Mouse (Mus musculus): ENCODE data around the gene Ccl3. TPM values are rescaled to one million over a fixed set of nuclear protein-coding genes. Genes with fewer than 3 reads are reported as not detected.

Ccl3 gene
- total RNA-seq, 1 experiment from 2014 or later = 25.6 TPM

DNA sequence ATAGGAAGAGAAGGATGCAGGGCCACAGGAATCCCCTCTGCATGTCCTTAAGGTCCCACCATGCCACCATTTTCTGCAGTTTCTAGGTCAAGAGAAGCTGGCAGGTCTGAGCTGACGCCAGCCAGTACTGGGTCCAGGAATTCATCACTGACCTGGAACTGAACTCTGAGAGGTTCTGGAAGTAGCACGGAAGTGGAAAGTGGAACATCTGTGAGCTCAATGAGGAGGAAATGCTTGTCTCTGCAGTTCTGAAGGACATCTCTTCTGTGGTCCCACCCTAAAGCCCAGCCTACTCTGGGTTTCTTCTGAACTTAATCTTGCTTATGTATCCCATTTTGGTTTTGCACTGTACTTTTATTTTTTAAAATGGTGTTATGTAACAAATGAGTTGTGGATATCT, 18.1 kb downstream of the Ccl3 start:
- ATAC-seq (ENCODE audit: extremely low read depth, insufficient number of reproducible peaks, low FRiP score, poor library complexity, severe bottlenecking) = no peak

- no peak for ATAC-seq (ENCODE audit: extremely low read depth, insufficient number of reproducible peaks, low FRiP score, poor library complexity, severe bottlenecking)
These were observed 18.5 kb downstream of the Ccl3 start for GRCm38 (mm10) chr11:83630630-83631029.

GRCm38 (mm10) chr11:83628808-83629207, 20.3 kb downstream of the Ccl3 start:
- peak; percentile 56; the same call in 1 of the 2 replicates for ATAC-seq (ENCODE audit: extremely low read depth, insufficient number of reproducible peaks, low FRiP score, poor library complexity, severe bottlenecking)

GRCm38 (mm10) chr11:83623586-83623985, 25.6 kb downstream of the Ccl3 start:
- no peak for ATAC-seq (ENCODE audit: extremely low read depth, insufficient number of reproducible peaks, low FRiP score, poor library complexity, severe bottlenecking)

- ATAC-seq (ENCODE audit: extremely low read depth, insufficient number of reproducible peaks, low FRiP score, poor library complexity, severe bottlenecking) = no peak
These were observed 30.1 kb downstream of the Ccl3 start for GRCm38 (mm10) chr11:83619037-83619436.

GRCm38 (mm10) chr11:83618238-83618637, 30.9 kb downstream of the Ccl3 start:
- ATAC-seq (ENCODE audit: extremely low read depth, insufficient number of reproducible peaks, low FRiP score, poor library complexity, severe bottlenecking) = no peak

DNA sequence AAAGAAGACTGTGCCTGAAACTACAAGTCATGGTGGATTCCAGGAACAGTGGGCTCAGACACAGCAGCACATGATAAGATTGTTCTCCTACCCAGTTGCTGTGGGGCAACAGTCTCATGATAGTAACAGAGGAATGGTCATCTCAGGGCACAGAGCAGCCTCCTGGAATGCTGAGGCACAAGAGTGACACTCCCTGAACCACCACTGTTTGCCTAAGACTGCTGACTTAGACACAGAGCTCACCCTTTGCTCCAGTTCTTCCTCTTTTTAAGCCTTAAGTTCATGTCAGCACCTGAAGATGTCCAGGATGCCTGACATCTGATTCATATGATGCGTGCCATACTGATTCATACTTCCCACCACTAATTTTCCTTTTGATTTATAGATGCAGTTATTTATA, 32.6 kb downstream of the Ccl3 start:
- peak; percentile 56; the same call in 1 of the 2 replicates for ATAC-seq (ENCODE audit: extremely low read depth, insufficient number of reproducible peaks, low FRiP score, poor library complexity, severe bottlenecking)

DNA sequence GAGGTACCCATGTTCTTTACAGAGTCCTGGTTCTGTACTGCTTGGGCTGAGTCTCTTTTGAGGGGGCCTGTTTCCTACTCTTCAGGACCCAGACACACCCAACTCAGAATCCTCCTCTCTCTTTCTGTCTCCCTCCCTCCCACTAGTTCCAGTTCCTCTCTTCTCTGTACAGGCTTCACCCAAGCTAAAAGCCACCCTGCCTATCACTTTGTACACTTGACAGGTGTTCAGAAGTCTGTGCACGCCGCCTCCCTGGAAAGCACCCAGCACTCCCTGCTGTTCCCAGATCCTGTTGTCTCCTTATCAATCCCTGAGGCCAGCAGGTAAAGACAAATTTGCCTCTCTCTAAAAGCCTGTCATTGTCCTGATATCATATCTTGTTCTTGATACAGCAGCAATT, 38.3 kb downstream of the Ccl3 start:
- ATAC-seq (ENCODE audit: extremely low read depth, insufficient number of reproducible peaks, low FRiP score, poor library complexity, severe bottlenecking) = 0 out of 2 replicates have a peak, but pooled peaks have one; percentile 26

- ATAC-seq (ENCODE audit: extremely low read depth, insufficient number of reproducible peaks, low FRiP score, poor library complexity, severe bottlenecking) = no peak
These were observed 42.8 kb downstream of the Ccl3 start for GRCm38 (mm10) chr11:83606396-83606795.

- peak; percentile 52 for ATAC-seq (ENCODE audit: extremely low read depth, insufficient number of reproducible peaks, low FRiP score, poor library complexity, severe bottlenecking)
These were observed 43.6 kb downstream of the Ccl3 start for GRCm38 (mm10) chr11:83605535-83605934.

- ATAC-seq (ENCODE audit: extremely low read depth, insufficient number of reproducible peaks, low FRiP score, poor library complexity, severe bottlenecking) = no peak
These were observed 44.5 kb downstream of the Ccl3 start for GRCm38 (mm10) chr11:83604698-83605097.

GRCm38 (mm10) chr11:83603399-83603798, 45.8 kb downstream of the Ccl3 start:
- ATAC-seq (ENCODE audit: extremely low read depth, insufficient number of reproducible peaks, low FRiP score, poor library complexity, severe bottlenecking) = no peak

DNA sequence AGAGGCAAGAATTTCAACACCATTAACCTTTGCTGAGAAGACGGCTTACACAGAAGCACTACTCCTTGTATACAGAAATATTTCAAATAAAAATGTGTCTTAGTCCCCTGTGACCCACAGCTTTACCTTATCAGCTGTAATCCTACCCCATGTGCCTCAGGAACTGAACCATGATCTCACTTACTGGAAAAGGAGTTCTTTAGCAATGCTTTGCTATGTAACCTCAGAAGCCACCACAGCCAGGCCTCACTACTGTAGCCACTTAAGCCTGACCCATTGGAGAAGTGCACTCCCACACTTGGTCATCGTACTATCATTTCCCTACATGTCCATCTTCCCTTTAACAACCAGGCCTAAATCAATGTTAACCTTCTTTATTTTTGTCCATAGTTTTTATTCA, 48.6 kb downstream of the Ccl3 start:
- no peak for ATAC-seq (ENCODE audit: extremely low read depth, insufficient number of reproducible peaks, low FRiP score, poor library complexity, severe bottlenecking)

- ATAC-seq (ENCODE audit: extremely low read depth, insufficient number of reproducible peaks, low FRiP score, poor library complexity, severe bottlenecking) = no peak
These were observed 50.2 kb downstream of the Ccl3 start for GRCm38 (mm10) chr11:83598991-83599390.

- no peak for ATAC-seq (ENCODE audit: extremely low read depth, insufficient number of reproducible peaks, low FRiP score, poor library complexity, severe bottlenecking)
These were observed 50.8 kb downstream of the Ccl3 start for GRCm38 (mm10) chr11:83598207-83598837.

Other genes starting within 250 kb of the Ccl3 start
- 0.37 and 1.0 TPM in 2 replicates for gene Rasl10b, start 240.2 kb downstream of the Ccl3 start, total RNA-seq (2017)
- gene Gas2l2, start 219.9 kb downstream of the Ccl3 start, total RNA-seq (2017) = not detected in 2 replicates
- gene 1700020L24Rik, start 211.7 kb downstream of the Ccl3 start, total RNA-seq (2017) = 0.93 and 2.6 TPM in 2 replicates
- 0.25 TPM in 1 of 2 replicates, not detected in the other for gene Mmp28, start 186.3 kb downstream of the Ccl3 start, total RNA-seq (2017)
- gene Taf15, start 176.3 kb downstream of the Ccl3 start, total RNA-seq (2017) = 59.3 and 61.3 TPM in 2 replicates
- not detected in 2 replicates for gene Heatr9, start 127.2 kb downstream of the Ccl3 start, total RNA-seq (2017)
- 14.0 and 15.2 TPM in 2 replicates for gene Ccl5, start 118.8 kb downstream of the Ccl3 start, total RNA-seq (2017)
- 30.6 and 52.2 TPM in 2 replicates for gene Ccl9, start 70.7 kb downstream of the Ccl3 start, total RNA-seq (2017)
- 1,141 and 1,189 TPM in 2 replicates for gene Ccl6, start 56.3 kb downstream of the Ccl3 start, total RNA-seq (2017)
- 1.4 TPM in 1 of 2 replicates, not detected in the other for gene Rpl9-ps1, start 3.7 kb downstream of the Ccl3 start, total RNA-seq (2017)
- 15.6 and 16.2 TPM in 2 replicates for gene Ccl4, start 13.2 kb upstream of the Ccl3 start, total RNA-seq (2017)
- gene Wfdc17, start 54.6 kb upstream of the Ccl3 start, total RNA-seq (2017) = 160 TPM in 2 replicates
- 1.5 and 2.5 TPM in 2 replicates for gene Wfdc18, start 59.7 kb upstream of the Ccl3 start, total RNA-seq (2017)
- gene Wfdc21, start 97.6 kb upstream of the Ccl3 start, total RNA-seq (2017) = 177 and 234 TPM in 2 replicates
- 39.9 and 41.6 TPM in 2 replicates for gene Heatr6, start 104.3 kb upstream of the Ccl3 start, total RNA-seq (2017)
- gene Hnf1b, start 200.7 kb upstream of the Ccl3 start, total RNA-seq (2017) = 0.58 TPM in 1 of 2 replicates, not detected in the other

All from neutrophil, adult 5-6 weeks (primary cell).